Mouse (Mus musculus) intestine, postnatal 0 days (tissue): ENCODE results near the gene Gba2. TPM values are rescaled to one million over a fixed set of nuclear protein-coding genes. Genes with fewer than 3 reads are reported as not detected.
A peak's percentile ranks its signal among the peaks of the same experiment; 100 is the strongest.

Source experiments
- ATAC-seq: fragments of 200-750 bp; cut with Nextera tagmentation; 2 replicates; pipeline ENCODE4 v1.8.0; 2017; ENCODE audit warnings: mild to moderate bottlenecking, moderate TSS enrichment, moderate library complexity
- H3K27ac ChIP-seq: fragments of 300-500 bp; sonication (generic); 2 replicates; pipeline ENCODE4 v1.5.1; 2014; ENCODE audit warnings: mild to moderate bottlenecking, low read depth, low read length, moderate library complexity
- H3K27me3 ChIP-seq: fragments of 300-500 bp; sonication (generic); replicated peaks from 2 replicates; pipeline ENCODE4 v1.6.1; 2014; ENCODE audit warnings: low read length, mixed read lengths; ENCODE audit not compliant: control insufficient read depth, insufficient read depth
- H3K36me3 ChIP-seq: fragments of 300-500 bp; sonication (generic); 2 replicates; pipeline ENCODE4 v1.6.1; 2014; ENCODE audit warnings: mild to moderate bottlenecking, moderate library complexity; ENCODE audit not compliant: control insufficient read depth, insufficient read depth
- H3K4me1 ChIP-seq: fragments of 300-500 bp; sonication (generic); replicated peaks from 2 replicates; pipeline ENCODE4 v1.6.1; 2014; ENCODE audit warnings: antibody characterized with exemption, low read length, mixed read lengths; ENCODE audit not compliant: control insufficient read depth, insufficient read depth
- H3K4me2 ChIP-seq: fragments of 300-500 bp; sonication (generic); replicated peaks from 2 replicates; pipeline ENCODE4 v1.6.1; 2014; ENCODE audit warnings: low read depth, mild to moderate bottlenecking, moderate library complexity
- H3K4me3 ChIP-seq: fragments of 300-500 bp; sonication (generic); 2 replicates; pipeline ENCODE4 v1.5.1; 2014; ENCODE audit warnings: low read depth, low read length
- H3K9ac ChIP-seq: fragments of 300-500 bp; sonication (generic); 2 replicates; pipeline ENCODE4 v1.6.1; 2014; ENCODE audit warnings: mild to moderate bottlenecking, low read depth, low read length
- H3K9me3 ChIP-seq: fragments of 300-500 bp; sonication (generic); 2 replicates; pipeline ENCODE4 v1.6.1; 2016; ENCODE audit warnings: mixed run types; ENCODE audit not compliant: control insufficient read depth
- CTCF ChIP-seq: sonication (generic); IDR thresholded peaks from 2 replicates; pipeline ENCODE4 v1.5.1; 2016; ENCODE audit warnings: low read depth, mild to moderate bottlenecking, control low read depth, antibody characterized with exemption, moderate library complexity
- WGBS: fragments of 180-500 bp; shearing (Covaris S2); extraction: QIAGEN DNeasy Blood & Tissue Kit; methylation state at CpG from one replicate; pipeline ENCODE4 v1.1.7; 2014; 5-methylcytosine and 5-hydroxymethylcytosine counted together
- polyA plus RNA-seq: library from polyadenylated mRNA; unstranded; fragments of >200 nt; fragmentation: Nextera tagmentation; extraction: Ambion mirVana; gene quantifications from 2 replicates; pipeline ENCODE4 v1.2.1, GENCODE M21; 2015

The Gba2 gene
- polyA plus RNA-seq, 1 experiment from 2014 or later = 5.2 TPM

- 93% methylated on average over 8 of the region's 8 CpGs for WGBS
Measured at GRCm38 (mm10) chr4:43535628-43536027, 43.0 kb downstream of the Gba2 start.

GRCm38 (mm10) chr4:43533270-43533669 is 45.4 kb downstream of the Gba2 start:
- TF ChIP-seq CTCF = no peak
- Histone ChIP-seq H3K9me3 (no peaks in the 10 kb centered on the region), H3K36me3 (peaks cover 72% of the 10 kb centered on the region), H3K27ac (no peak overlapping the region), H3K4me2 (no peak overlapping the region), H3K27me3 (no peaks in the 10 kb centered on the region), H3K4me1 (no peaks in the 10 kb centered on the region), H3K9ac (no peak overlapping the region), H3K4me3 (no peak overlapping the region)
- WGBS = 88% methylated on average over 9 of the region's 9 CpGs
- ATAC-seq = no peak

More at GRCm38 (mm10) chr4:43535628-43536027, 43.0 kb downstream of the Gba2 start:
- no peak for ATAC-seq
- Histone ChIP-seq H3K27me3 (no peaks in the 10 kb centered on the region), H3K4me3 (no peak overlapping the region), H3K4me2 (no peak overlapping the region), H3K9me3 (no peaks in the 10 kb centered on the region), H3K9ac (no peak overlapping the region), H3K36me3 (peaks cover 95% of the 10 kb centered on the region), H3K27ac (no peak overlapping the region), H3K4me1 (no peaks in the 10 kb centered on the region)
- TF ChIP-seq CTCF = no peak

- Histone ChIP-seq H3K9ac (no peak overlapping the region), H3K27ac (no peak overlapping the region), H3K9me3 (no peaks in the 10 kb centered on the region), H3K4me3 (no peak overlapping the region), H3K36me3 (peaks cover 45% of the 10 kb centered on the region), H3K4me1 (no peaks in the 10 kb centered on the region), H3K27me3 (no peaks in the 10 kb centered on the region), H3K4me2 (no peak overlapping the region)
- 17% methylated on average over 7 of the region's 7 CpGs for WGBS
- ATAC-seq = peak; percentile 61; the same call in 1 of the 2 replicates
- peak; percentile 88 for TF ChIP-seq CTCF
Measured at GRCm38 (mm10) chr4:43530581-43530980, 48.1 kb downstream of the Gba2 start.

DNA sequence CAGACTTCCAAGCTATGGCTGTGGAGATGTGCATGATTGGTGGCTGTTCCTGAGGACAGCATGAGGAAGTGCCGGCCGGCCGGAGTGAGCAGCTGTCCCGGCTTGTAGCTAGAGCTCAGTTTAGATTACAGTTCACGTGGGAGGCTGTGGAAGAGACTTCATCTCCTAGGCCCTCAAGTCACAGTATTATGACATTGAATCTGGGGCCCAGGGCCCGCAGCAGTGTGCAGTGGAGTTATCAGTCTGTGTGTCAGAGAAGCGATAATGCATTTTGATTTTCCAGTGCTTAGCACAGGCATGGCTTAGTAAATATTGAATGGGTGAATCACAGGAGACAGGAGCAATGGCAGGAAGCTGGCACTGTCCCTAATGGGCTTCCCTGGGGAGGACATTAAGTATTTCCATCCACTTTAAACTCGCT is 48.6 kb downstream of the Gba2 start:
- Histone ChIP-seq H3K27ac (no peak overlapping the region), H3K27me3 (no peaks in the 10 kb centered on the region), H3K36me3 (peaks cover 40% of the 10 kb centered on the region), H3K4me1 (no peaks in the 10 kb centered on the region), H3K9ac (no peak overlapping the region), H3K4me2 (no peak overlapping the region), H3K9me3 (no peaks in the 10 kb centered on the region), H3K4me3 (no peak overlapping the region)
- TF ChIP-seq CTCF = no peak
- ATAC-seq = no peak
- 43% methylated on average over 8 of the region's 8 CpGs for WGBS

DNA sequence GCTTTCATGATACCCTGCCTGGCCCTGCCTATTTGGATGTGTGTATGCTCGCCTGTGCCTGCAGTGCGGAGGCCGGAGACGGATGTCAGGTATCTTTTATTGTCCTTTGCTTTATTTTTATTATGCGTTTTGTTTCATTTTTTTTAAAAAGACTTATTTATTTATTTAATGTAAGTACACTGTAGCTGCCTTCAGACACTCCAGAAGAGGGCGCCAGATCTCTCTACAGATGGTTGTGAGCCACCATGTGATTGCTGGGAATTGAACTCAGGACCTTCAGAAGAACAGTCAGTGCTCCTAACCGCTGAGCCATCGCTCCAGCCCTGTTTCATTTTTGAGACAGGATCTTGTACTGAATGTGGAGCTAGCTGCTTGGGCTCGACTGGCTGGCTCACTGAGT is 50.2 kb downstream of the Gba2 start:
- peaks cover 24% of the 10 kb centered on the region for H3K36me3 ChIP-seq
- ATAC-seq = no peak
- no peak overlapping the region for H3K27ac ChIP-seq
- no peak overlapping the region for H3K4me3 ChIP-seq
- H3K4me2 ChIP-seq = no peak overlapping the region
- H3K27me3 ChIP-seq = peaks cover 6% of the 10 kb centered on the region; the same call in 1 of the 2 replicates
- H3K9me3 ChIP-seq = no peaks in the 10 kb centered on the region
- H3K9ac ChIP-seq = no peak overlapping the region
- 78% methylated on average over 9 of the region's 9 CpGs for WGBS
- peak; percentile 44 for TF ChIP-seq CTCF
- 0 out of 2 replicates have a peak, but pooled peaks cover 4% of the 10 kb centered on the region for H3K4me1 ChIP-seq

DNA sequence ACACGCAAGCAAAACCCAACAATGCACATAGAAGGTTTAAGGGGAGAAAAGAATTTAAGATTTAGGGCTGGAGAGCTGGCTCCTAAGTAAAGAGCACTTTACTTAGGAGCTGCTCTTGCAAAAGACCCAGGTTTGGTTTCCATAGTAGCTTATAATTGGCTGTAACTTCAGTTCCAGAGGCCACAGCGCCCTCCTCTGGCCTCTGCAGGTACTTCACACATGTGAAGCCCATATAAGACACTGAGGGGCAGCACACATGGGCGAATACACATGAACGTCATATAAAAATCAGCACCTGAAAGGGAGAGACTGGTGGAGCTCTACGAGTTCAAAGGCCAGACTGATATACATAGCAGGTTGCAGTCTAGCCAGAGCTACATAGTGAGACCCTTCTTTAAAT is 50.8 kb downstream of the Gba2 start:
- Histone ChIP-seq H3K27ac (no peak overlapping the region), H3K4me2 (no peak overlapping the region), H3K9ac (no peak overlapping the region), H3K36me3 (peaks cover 18% of the 10 kb centered on the region), H3K4me3 (no peak overlapping the region), H3K27me3 (peaks cover 13% of the 10 kb centered on the region; the same call in 1 of the 2 replicates), H3K4me1 (0 out of 2 replicates have a peak, but pooled peaks cover 4% of the 10 kb centered on the region), H3K9me3 (no peaks in the 10 kb centered on the region)
- ATAC-seq = no peak
- TF ChIP-seq CTCF = peak; percentile 61
- 68% methylated on average over 5 of the region's 5 CpGs for WGBS

DNA sequence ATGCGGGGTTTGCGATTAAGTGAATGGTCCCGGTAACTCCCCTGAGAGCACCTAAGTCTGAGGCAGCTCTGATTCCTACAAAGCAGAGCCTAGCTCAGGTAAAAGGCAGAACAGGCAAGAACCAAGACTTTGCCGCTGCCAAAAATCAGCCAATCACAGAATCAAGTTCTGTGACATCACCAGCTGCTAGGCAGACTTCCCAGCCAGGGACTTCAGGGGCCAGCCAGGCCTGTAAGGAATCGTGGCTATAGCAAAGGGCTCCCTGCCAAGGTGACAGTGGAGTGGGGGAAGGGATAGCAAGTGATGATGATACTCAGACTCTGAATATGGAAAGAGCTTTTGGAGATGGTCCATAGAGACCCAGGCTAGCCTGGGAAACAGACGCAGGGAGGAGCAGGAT is 58.7 kb downstream of the Gba2 start:
- no peak for TF ChIP-seq CTCF
- ATAC-seq = peak; percentile 17; the same call in 1 of the 2 replicates
- no peak overlapping the region for H3K27ac ChIP-seq
- H3K9ac ChIP-seq = no peak overlapping the region
- H3K4me1 ChIP-seq = peaks cover 8% of the 10 kb centered on the region; the same call in 1 of the 2 replicates
- no peaks in the 10 kb centered on the region for H3K9me3 ChIP-seq
- H3K27me3 ChIP-seq = peaks cover 31% of the 10 kb centered on the region; the same call in 1 of the 2 replicates
- 18% methylated on average over 6 of the region's 6 CpGs for WGBS
- H3K36me3 ChIP-seq = peaks cover 13% of the 10 kb centered on the region; the same call in 1 of the 2 replicates
- H3K4me2 ChIP-seq = peak overlapping the region; percentile 61
- H3K4me3 ChIP-seq = 0 out of 2 replicates have a peak overlapping the region, but pooled peaks have one; percentile 9
